Mouse (Mus musculus) spleen, postnatal 14 days (tissue): ENCODE measurements around the gene Mid1.
"Not testable (repeated sequence)": the region's sequence is repeated elsewhere in the genome, so short reads cannot be mapped to it uniquely, and the experiment has no call there.

Experiments used
- DNase-seq, 2 experiments: peaks; one replicate each; pipeline ENCODE4 v3.0.0; 2021 to 2022; ENCODE audit warnings: low spot score in 2 of 2

Gene Mid1

DNA sequence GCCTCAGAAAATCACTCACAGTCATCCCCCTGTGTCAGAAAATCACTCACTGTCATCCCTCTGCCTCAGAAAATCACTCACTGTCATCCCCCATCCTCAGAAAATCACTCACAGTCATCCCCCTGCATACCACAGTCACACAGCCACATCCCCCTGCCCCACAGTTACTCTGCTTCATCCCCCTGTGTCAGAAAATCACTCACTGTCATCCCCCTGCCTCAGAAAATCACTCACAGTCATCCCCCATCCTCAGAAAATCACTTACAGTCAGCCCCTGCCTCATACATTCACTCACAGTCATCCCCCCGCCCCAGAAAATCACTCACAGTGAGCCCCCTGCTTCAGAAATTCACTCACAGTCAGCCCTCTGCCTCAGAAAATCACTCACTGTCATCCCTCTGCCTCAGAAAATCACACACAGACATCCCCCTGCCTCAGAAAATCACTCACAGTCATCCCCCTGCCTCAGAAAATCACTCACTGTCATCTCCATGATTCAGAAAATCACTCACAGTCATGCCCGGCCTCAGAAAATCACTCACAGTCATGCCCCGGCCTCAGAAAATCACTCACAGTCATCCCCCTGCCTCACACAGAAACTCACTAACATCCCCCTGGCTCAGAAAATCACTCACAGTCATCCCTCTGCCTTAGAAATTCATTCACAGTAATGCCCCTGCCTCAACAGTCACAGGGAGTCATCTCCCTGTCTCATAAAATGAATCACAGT lies 315.1 kb downstream of the Mid1 start:
- DNase-seq = not testable (repeated sequence)

DNA sequence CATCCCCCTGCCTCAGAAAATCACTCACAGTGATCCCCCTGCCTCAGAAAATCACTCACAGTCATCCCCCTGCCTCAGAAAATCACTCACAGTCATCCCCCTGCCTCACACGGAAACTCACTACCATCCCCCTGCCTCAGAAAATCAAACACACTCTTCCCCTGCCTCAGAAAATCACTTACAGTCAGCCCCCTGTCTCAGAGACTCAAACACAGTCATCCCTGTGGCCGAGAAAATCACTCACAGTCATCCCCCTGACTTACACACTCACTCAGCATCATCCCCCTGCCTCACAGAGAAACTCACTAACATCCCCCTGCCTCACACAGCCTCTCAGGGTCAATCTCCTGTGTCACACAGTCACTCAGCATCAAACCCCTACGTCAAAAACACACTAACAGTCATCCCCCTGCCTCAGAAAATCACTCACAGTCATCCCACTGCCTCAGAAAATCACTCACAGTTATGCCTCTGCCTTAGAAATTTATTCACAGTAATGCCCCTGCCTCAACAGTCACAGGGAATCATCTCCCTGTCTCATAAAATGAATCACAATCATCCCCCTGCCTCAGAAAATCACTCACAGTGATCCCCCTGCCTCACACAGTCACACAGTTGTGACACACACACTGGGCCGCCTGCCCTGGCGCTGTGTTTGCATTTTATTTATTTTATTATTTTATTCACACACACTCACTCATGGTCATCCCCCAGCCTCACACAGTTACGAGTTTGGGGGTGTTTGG lies 315.8 kb downstream of the Mid1 start:
- DNase-seq = not testable (repeated sequence)

DNA sequence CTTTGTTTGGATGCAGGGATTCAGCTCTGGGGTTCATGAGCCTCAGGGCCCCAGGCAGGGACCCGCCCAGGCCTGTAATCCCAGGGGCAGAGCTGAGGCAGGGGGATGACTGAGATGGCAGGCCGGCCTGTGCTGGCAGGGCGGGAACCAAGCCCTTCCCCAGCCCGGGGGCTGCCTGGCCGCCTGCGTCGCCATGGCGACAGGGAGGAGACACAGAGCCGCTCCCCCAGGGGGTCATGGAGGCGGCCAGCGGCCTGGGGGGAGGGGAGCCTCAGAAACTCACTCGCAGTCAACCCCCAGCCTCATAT lies 316.3 kb downstream of the Mid1 start:
- DNase-seq = not testable (repeated sequence)

GRCm38 (mm10) chrX:170002510-170003197 lies 317.7 kb downstream of the Mid1 start:
- not testable (repeated sequence) for DNase-seq

GRCm38 (mm10) chrX:170003536-170003935 lies 318.5 kb downstream of the Mid1 start:
- not testable (repeated sequence) for DNase-seq

DNA sequence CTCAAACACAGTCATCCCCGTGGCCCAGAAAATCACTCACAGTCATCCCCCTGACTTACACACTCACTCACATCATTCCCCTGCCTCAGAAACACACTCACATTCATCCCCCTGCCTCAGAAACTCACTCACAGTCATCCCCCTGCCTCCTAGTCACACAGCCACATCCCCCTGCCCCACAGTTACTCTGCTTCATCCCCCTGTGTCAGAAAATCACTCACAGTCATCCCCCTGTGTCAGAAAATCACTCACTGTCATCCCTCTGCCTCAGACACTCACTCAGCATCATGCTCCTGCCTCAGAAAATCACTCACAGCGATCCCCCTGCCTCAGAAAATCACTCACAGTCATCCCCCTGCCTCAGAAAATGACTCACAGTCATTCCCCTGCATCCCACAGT lies 319.2 kb downstream of the Mid1 start:
- not testable (repeated sequence) for DNase-seq

GRCm38 (mm10) chrX:170004793-170005192 lies 319.8 kb downstream of the Mid1 start:
- DNase-seq = not testable (repeated sequence)

- DNase-seq = peak in 1 of 2 experiments; percentile 43
These were observed 320.2 kb downstream of the Mid1 start for GRCm38 (mm10) chrX:170005194-170005593.

- not testable (repeated sequence) for DNase-seq
These were observed 320.8 kb downstream of the Mid1 start for GRCm38 (mm10) chrX:170005695-170006297.

- DNase-seq = not testable (repeated sequence)
These were observed 321.8 kb downstream of the Mid1 start for GRCm38 (mm10) chrX:170006694-170007247.

GRCm38 (mm10) chrX:170007375-170008178 lies 322.6 kb downstream of the Mid1 start:
- DNase-seq = not testable (repeated sequence)

- not testable (repeated sequence) for DNase-seq
These were observed 323.1 kb downstream of the Mid1 start for GRCm38 (mm10) chrX:170008179-170008467.

- DNase-seq = peak in 1 of 2 experiments; percentile 27
These were observed 323.6 kb downstream of the Mid1 start for GRCm38 (mm10) chrX:170008584-170008983.

- peak; percentile 92 to 96 for DNase-seq
These were observed 324.2 kb downstream of the Mid1 start, which contains the start of gene Gm21887 for GRCm38 (mm10) chrX:170009016-170009750. TSS of gene Gm21887 (plus strand) at chrX:170009659.

DNA sequence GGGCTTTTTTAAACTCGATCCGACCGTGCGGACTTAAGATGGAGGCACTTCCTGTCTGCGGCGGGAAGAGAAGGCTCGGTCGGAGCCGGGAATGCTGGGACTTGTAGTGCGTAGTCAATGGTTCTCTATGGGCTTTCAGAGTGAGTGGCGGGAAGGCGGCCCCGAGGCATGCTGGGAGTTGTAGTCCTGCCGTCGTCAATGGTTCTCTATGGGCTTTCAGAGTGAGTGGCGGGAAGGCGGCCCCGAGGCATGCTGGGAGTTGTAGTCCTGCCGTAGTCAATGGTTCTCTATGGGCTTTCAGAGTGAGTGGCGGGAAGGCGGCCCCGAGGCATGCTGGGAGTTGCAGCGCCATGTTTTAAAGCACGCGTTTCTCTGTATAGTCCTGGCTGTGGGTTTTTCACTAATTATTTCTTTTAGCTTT lies 324.8 kb downstream of the Mid1 start:
- DNase-seq = peak; percentile 100

DNA sequence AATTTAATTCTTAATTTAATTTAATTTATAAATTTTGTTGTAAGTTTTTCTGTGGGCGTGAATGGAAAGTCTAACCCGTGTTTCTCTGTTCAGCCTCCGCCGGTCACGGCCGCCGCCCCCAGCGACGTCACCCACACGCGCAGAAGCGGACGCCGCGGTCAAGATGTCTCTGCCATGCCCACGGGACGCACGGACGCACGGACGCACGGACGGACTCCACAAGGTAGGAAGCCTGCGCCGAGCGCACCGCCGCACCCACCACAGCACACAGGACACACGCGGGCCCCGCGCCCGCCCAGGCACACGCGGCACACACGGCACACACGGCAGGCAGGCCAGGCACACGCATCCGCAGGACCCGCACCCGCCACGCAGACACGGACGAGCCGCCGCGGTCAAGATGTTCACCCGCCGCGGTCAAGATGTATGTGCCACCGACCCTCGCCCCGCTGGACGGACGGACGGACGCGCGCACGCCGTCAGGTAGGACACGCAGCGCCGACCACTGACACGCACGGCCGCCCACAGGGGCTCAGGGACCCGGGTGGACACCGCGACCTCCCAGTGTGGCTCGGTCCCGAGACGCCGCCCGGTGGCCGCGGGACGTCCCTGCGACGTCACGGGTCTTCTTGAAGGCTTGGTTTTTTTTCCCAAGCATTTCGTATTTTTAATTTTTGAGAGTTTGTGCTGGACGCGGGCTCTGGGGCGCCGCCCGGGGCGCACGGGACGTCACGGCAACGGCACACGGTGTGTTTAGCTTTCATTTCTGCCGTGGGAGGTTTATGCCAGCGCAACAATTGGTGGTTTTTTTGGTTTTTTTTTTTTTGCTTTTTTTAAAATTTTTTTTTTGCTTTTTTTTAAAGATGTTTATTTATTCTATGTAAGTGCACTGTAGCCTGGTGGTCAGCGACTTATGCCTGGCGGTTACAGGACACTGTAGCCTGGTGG lies 325.9 kb downstream of the Mid1 start:
- DNase-seq = peak; percentile 62 to 70

DNA sequence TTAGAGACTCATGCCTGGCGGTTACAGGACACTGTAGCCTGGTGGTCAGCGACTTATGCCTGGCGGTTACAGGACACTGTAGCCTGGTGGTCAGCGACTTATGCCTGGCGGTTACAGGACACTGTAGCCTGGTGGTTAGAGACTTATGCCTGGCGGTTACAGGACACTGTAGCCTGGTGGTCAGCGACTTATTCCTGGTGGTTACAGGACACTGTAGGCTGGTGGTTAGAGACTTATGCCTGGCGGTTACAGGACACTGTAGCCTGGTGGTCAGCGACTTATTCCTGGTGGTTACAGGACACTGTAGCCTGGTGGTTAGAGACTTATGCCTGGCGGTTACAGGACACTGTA lies 326.5 kb downstream of the Mid1 start:
- not testable (repeated sequence) for DNase-seq

DNA sequence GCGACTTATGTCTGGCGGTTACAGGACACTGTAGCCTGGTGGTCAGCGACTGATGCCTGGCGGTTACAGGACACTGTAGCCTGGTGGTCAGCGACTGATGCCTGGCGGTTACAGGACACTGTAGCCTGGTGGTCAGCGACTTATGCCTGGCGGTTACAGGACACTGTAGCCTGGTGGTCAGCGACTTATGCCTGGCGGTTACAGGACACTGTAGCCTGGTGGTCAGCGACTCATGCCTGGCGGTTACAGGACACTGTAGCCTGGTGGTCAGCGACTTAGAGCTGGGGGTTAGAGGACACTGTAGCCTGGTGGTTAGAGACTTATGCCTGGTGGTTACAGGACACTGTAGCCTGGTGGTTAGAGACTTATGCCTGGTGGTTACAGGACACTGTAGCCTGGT lies 328.4 kb downstream of the Mid1 start:
- not testable (repeated sequence) for DNase-seq

DNA sequence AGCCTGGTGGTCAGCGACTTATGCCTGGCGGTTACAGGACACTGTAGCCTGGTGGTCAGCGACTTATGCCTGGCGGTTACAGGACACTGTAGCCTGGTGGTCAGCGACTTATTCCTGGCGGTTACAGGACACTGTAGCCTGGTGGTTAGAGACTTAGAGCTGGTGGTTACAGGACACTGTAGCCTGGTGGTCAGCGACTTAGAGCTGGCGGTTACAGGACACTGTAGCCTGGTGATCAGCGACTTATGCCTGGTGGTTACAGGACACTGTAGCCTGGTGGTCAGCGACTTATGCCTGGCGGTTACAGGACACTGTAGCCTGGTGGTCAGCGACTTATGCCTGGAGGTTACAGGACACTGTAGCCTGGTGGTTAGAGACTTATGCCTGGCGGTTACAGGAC lies 329.0 kb downstream of the Mid1 start:
- peak in 1 of 2 experiments; percentile 19 for DNase-seq
